Mouse (Mus musculus): ENCODE results near the gene Npvf.
"Not testable (repeated sequence)": the region's sequence is repeated elsewhere in the genome, so short reads cannot be mapped to it uniquely, and the experiment has no call there.

Npvf gene

DNA sequence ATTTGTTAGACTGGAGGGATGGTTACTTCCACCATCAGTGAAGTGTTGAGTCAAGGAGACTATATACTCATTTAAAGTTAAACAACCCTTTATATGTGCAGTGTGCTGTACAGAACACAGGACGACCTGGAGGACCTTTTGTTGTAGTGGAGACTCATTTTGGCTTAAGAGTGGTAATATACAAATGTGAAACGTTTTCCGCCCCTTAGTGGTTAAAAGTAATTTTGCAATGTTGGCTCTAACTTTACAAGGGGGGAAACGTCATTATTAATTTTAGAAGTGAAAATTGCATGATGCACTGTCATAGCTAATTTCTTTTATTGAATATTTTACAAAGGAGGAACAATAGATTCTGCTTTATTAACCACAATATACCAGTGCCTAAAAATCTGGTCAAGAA is 13.9 kb downstream of the Npvf start:
- DNase-seq (ENCODE audit: low read depth, low spot score): no peak

- DNase-seq (ENCODE audit: low read depth, low spot score): no peak
Observed at GRCm38 (mm10) chr6:50639656-50640055, 14.6 kb downstream of the Npvf start.

DNA sequence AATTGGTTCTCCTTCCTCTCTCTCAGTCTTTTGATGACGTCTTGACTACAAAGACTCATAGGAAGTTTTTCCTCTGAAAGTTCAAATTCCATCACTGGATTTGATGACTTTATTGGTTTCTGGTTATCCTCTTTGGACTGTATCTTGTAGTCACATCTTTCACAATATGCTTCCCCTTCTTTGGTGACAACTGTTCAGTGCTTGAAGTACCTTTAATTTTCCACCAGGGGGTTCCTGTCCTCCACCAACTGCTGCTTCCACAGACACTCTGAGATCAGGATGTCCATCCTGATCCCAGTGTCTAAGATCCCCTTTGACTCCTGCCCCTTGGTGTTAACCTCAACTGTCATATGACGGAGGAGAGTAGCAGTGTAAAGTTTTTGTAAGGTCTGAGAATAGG is 28.1 kb downstream of the Npvf start:
- not testable (repeated sequence) for DNase-seq (ENCODE audit: low read depth, low spot score)

- not testable (repeated sequence) for DNase-seq (ENCODE audit: low read depth, low spot score)
Observed at GRCm38 (mm10) chr6:50618273-50618672, 36.0 kb downstream of the Npvf start.

DNA sequence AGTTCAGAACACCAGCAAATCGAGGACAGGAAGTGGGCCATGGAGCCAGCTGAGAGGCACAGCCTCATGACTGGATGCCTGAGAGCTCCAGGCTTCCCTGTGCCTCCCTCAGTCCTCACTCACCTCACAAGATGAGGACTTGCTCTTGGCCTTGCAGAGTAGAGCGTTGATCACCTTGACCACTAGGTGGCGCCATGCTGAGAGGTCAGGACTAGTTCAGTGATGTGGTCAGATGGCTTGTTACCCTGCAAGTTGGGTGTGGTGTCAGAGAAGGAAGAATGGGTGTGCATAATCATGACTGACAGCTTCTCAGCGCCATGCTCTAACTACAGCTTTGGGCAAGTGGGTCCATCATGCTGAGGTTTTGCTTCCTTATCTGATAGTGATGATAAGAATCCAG is 52.6 kb downstream of the Npvf start:
- peak; percentile 45 for DNase-seq (ENCODE audit: low read depth, low spot score)

Data from WW6 (cell line).